Mouse (Mus musculus) CH12.LX (cell line): ENCODE measurements at regions not wholly inside any gene's neighbourhood (a gene's known extent, or its start where the extent isn't known, plus 50 kb on each side); places are given as distances from the start of the nearest gene placed in this dataset.

Experiments used
- DNase-seq: peaks from one replicate; pipeline ENCODE4 v3.0.0-alpha.2; 2013; ENCODE audit errors: extremely low read depth
- H3K27ac ChIP-seq: 2 replicates; pipeline ENCODE4 v1.5.1; 2012; ENCODE audit warnings: low read depth, mild to moderate bottlenecking, control low read depth, moderate library complexity; ENCODE audit not compliant: insufficient read depth
- H3K27me3 ChIP-seq: replicated peaks from 2 replicates; pipeline ENCODE3; 2012; ENCODE audit warnings: inconsistent platforms
- H3K36me3 ChIP-seq, 2 experiments: replicated peaks in 1 of 2; 2 replicates each; pipeline versions ENCODE3 to v1.6.1; 2012; ENCODE audit warnings: inconsistent platforms in 1 of 2, low read length in 1 of 2, mild to moderate bottlenecking in 1 of 2, mixed read lengths in 1 of 2, moderate library complexity in 1 of 2; ENCODE audit not compliant: control insufficient read depth in 1 of 2, insufficient read depth in 1 of 2
- H3K4me1 ChIP-seq, 2 experiments: 2 replicates each; pipeline ENCODE4 v1.6.1; 2012; ENCODE audit warnings: inconsistent platforms in 1 of 2, moderate library complexity in 1 of 2; ENCODE audit not compliant: insufficient read depth in 2 of 2, control insufficient read depth in 1 of 2
- H3K4me2 ChIP-seq: 2 replicates; pipeline ENCODE4 v1.6.1; 2012; ENCODE audit warnings: low read depth, mild to moderate bottlenecking, control low read depth; ENCODE audit not compliant: poor library complexity, insufficient read depth, severe bottlenecking
- H3K4me3 ChIP-seq, 3 experiments: fragments of 150-350 bp in 1 of 3; sonication (generic) in 1 of 3; replicated peaks in 1 of 3; 2 replicates each; pipeline versions ENCODE3 to v1.5.1; 2011 to 2012; ENCODE audit warnings: low read depth in 2 of 3, low read length in 2 of 3, mild to moderate bottlenecking in 2 of 3, moderate library complexity in 2 of 3, control low read depth in 1 of 3, improper control_type of control experiment in 1 of 3, inconsistent platforms in 1 of 3, mixed read lengths in 1 of 3; ENCODE audit not compliant: poor library complexity in 1 of 3
- H3K79me2 ChIP-seq: replicated peaks from 2 replicates; pipeline ENCODE4 v1.6.1; 2012; ENCODE audit warnings: mild to moderate bottlenecking, moderate library complexity; ENCODE audit not compliant: control insufficient read depth, poor library complexity, insufficient read depth, severe bottlenecking; ENCODE audit errors: extremely low read depth
- H3K9ac ChIP-seq: 2 replicates; pipeline ENCODE4 v1.6.1; 2012; ENCODE audit warnings: low read depth, mild to moderate bottlenecking, control low read depth, moderate library complexity; ENCODE audit not compliant: insufficient read depth
- H3K9me3 ChIP-seq: replicated peaks from 2 replicates; pipeline ENCODE3; 2012; ENCODE audit warnings: low read length, inconsistent platforms, mixed read lengths
- BHLHE40 ChIP-seq: IDR thresholded peaks from 2 replicates; pipeline ENCODE4 v1.6.1; 2011; ENCODE audit warnings: mild to moderate bottlenecking, low read depth, low read length, improper control_type of control experiment
- CTCF ChIP-seq, 2 experiments: IDR thresholded peaks in 1 of 2; conservative IDR thresholded peaks in 1 of 2; 2 replicates each; pipeline ENCODE4 v1.5.1; 2011 to 2012; ENCODE audit warnings: low read depth in 2 of 2, low read length in 2 of 2, improper control_type of control experiment in 1 of 2, inconsistent platforms in 1 of 2, mild to moderate bottlenecking in 1 of 2, moderate library complexity in 1 of 2
- ELF1 ChIP-seq: IDR thresholded peaks from 2 replicates; pipeline ENCODE4 v1.6.1; 2014; ENCODE audit warnings: low read depth, mild to moderate bottlenecking, inconsistent platforms, low read length, improper control_type of control experiment
- GABPA ChIP-seq: IDR thresholded peaks from 2 replicates; pipeline ENCODE4 v1.6.1; 2012; ENCODE audit warnings: low read depth, low read length, improper control_type of control experiment, inconsistent platforms; ENCODE audit not compliant: insufficient replicate concordance
- HCFC1 ChIP-seq: IDR thresholded peaks from 2 replicates; pipeline ENCODE4 v1.6.1; 2012; ENCODE audit warnings: low read depth, mild to moderate bottlenecking, inconsistent platforms, low read length, improper control_type of control experiment
- IRF4 ChIP-seq: IDR thresholded peaks from 2 replicates; pipeline ENCODE4 v1.6.1; 2014; ENCODE audit warnings: low read depth, mild to moderate bottlenecking, inconsistent platforms, low read length, improper control_type of control experiment
- JUN ChIP-seq: IDR thresholded peaks from 2 replicates; pipeline ENCODE4 v1.6.1; 2011; ENCODE audit warnings: low read depth, mild to moderate bottlenecking, low read length, improper control_type of control experiment, moderate library complexity; ENCODE audit not compliant: insufficient read depth
- JUND ChIP-seq: conservative IDR thresholded peaks from 2 replicates; pipeline ENCODE4 v1.6.1; 2011; ENCODE audit warnings: low read depth, low read length, improper control_type of control experiment
- KAT2A ChIP-seq: IDR thresholded peaks from 2 replicates; pipeline ENCODE4 v1.6.1; 2012; ENCODE audit warnings: low read length, improper control_type of control experiment, inconsistent platforms; ENCODE audit not compliant: insufficient replicate concordance
- MAFK ChIP-seq: IDR thresholded peaks from 2 replicates; pipeline ENCODE4 v1.6.1; 2011; ENCODE audit warnings: low read length, improper control_type of control experiment; ENCODE audit not compliant: insufficient replicate concordance
- MAX ChIP-seq: IDR thresholded peaks from 2 replicates; pipeline ENCODE4 v1.6.1; 2011; ENCODE audit warnings: low read length, improper control_type of control experiment
- NRF1 ChIP-seq: IDR thresholded peaks from 2 replicates; pipeline ENCODE4 v1.6.1; 2014; ENCODE audit warnings: low read depth, mild to moderate bottlenecking, inconsistent platforms, low read length, improper control_type of control experiment, moderate library complexity
- POLR2A ChIP-seq: IDR thresholded peaks from 2 replicates; pipeline ENCODE4 v1.6.1; 2011; ENCODE audit warnings: low read depth, mild to moderate bottlenecking, improper control_type of control experiment, low read length
- POLR2AphosphoS2 ChIP-seq: IDR thresholded peaks from 2 replicates; pipeline ENCODE4 v1.6.1; 2011; ENCODE audit warnings: low read depth, low read length, improper control_type of control experiment
- RAD21 ChIP-seq: IDR thresholded peaks from 2 replicates; pipeline ENCODE4 v1.6.1; 2011; ENCODE audit warnings: low read depth, mild to moderate bottlenecking, low read length, improper control_type of control experiment, moderate library complexity
- SIN3A ChIP-seq: IDR thresholded peaks from 2 replicates; pipeline ENCODE4 v1.6.1; 2012; ENCODE audit warnings: low read length, improper control_type of control experiment, inconsistent platforms
- TCF12 ChIP-seq: IDR thresholded peaks from 2 replicates; pipeline ENCODE4 v1.6.1; 2014; ENCODE audit warnings: low read depth, mild to moderate bottlenecking, inconsistent platforms, low read length, improper control_type of control experiment
- UBTF ChIP-seq: IDR thresholded peaks from 2 replicates; pipeline ENCODE4 v1.6.1; 2012; ENCODE audit warnings: low read depth, mild to moderate bottlenecking, inconsistent platforms, low read length, improper control_type of control experiment, moderate library complexity
- USF1 ChIP-seq: IDR thresholded peaks from 2 replicates; pipeline ENCODE4 v1.6.1; 2014; ENCODE audit warnings: low read depth, mild to moderate bottlenecking, inconsistent platforms, low read length, improper control_type of control experiment
- ZC3H11A ChIP-seq: IDR thresholded peaks from 2 replicates; pipeline ENCODE4 v1.6.1; 2012; ENCODE audit warnings: low read depth, mild to moderate bottlenecking, inconsistent platforms, low read length, improper control_type of control experiment
- ZKSCAN1 ChIP-seq: IDR thresholded peaks from 2 replicates; pipeline ENCODE4 v1.6.1; 2012; ENCODE audit warnings: low read depth, inconsistent platforms, low read length, improper control_type of control experiment, borderline replicate concordance
- dilution Hi-C: fragments of 300-500 bp; cut with MboI; formaldehyde crosslinking; loops from 2 replicates; pipeline ENCODE4 v1.14.3; 2020; ENCODE audit warnings: low sequenced_read_pairs; ENCODE audit not compliant: extremely low pct_unique_long_range_greater_than_20kb, extremely low pct_ligation_motif_present
- in situ Hi-C: fragments of 300-500 bp; cut with MboI; formaldehyde crosslinking; loops from 3 replicates; pipeline ENCODE4 v1.14.3; 2019; ENCODE audit warnings: low sequenced_read_pairs, low pct_ligation_motif_present, low pct_unique_long_range_greater_than_20kb, mixed read lengths

DNA sequence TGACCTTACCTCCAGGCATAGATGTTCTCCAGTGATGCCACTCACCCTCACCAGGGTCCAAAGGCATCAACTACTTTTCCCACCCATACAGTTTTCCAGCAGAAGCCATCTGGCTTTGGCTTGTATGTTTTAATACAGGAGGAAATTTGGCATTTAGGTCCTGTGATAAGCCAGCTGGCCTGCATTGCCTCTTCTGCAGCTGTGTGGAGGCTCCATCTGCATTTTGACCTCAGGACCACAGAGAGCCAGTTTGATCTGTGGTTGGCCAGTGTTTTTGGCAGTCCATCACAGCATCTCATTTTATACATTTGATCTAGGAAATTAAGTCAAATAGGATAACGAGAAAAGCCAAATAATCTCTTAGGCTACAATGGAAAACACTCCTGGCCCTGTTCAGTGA, 315.1 kb upstream of the Sphkap start:
- Histone ChIP-seq H3K79me2 (no peaks in the 10 kb centered on the region), H3K4me2 (no peak overlapping the region), H3K27ac (no peak overlapping the region), H3K4me3 (no peak overlapping the region), H3K27me3 (no peaks in the 10 kb centered on the region), H3K4me1 (no peaks in the 10 kb centered on the region), H3K9me3 (no peaks in the 10 kb centered on the region), H3K9ac (no peak overlapping the region), H3K36me3 (no peaks in the 10 kb centered on the region)
- in situ Hi-C loops (loop anchor here (25.0 kb wide), 1 partner anchor 511 kb away; no protein-coding TSS in a partner anchor), dilution Hi-C loops (no loop called here)
- no peak for DNase-seq
- TF ChIP-seq POLR2A (no peak), NRF1 (no peak), TCF12 (no peak), MAX (no peak), IRF4 (no peak), KAT2A (no peak), JUN (no peak), JUND (no peak), GABPA (no peak), ELF1 (no peak), MAFK (no peak), POLR2AphosphoS2 (no peak)

DNA sequence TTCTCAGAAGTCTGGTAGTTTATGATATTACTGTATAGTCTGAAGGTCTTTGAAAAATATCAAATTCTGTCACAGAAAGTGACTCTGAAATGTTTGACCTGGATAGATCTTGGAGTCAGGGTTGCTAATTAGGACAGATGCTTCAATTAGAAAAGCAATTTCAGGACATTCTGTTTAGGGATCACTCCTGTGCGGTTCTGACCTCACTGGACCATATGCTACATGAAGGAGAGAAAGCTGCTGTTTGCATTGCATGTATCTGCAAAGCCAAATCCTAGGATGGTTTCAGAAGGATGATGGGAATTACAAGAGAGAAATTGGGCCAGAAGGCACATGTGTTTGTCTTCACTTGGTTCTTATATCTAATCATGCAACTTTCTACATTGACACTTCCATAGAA, 312.2 kb upstream of the Sphkap start:
- Histone ChIP-seq H3K36me3 (no peaks in the 10 kb centered on the region), H3K9me3 (no peaks in the 10 kb centered on the region), H3K79me2 (no peaks in the 10 kb centered on the region), H3K4me3 (no peak overlapping the region), H3K4me1 (no peaks in the 10 kb centered on the region), H3K4me2 (no peak overlapping the region), H3K27me3 (no peaks in the 10 kb centered on the region), H3K9ac (no peak overlapping the region), H3K27ac (no peak overlapping the region)
- no peak for TF ChIP-seq POLR2A
- TF ChIP-seq RAD21: no peak
- TF ChIP-seq JUN: no peak
- TF ChIP-seq USF1: no peak
- no peak for TF ChIP-seq ZC3H11A
- no peak for TF ChIP-seq CTCF (conservative IDR thresholded peaks at IDR 0.05 in 1 of 2, IDR thresholded peaks at IDR 0.05 in 1 of 2; ENCODE audit: low read depth in 2 of 2, low read length in 2 of 2)
- TF ChIP-seq ELF1: no peak
- no peak for TF ChIP-seq UBTF
- no peak for TF ChIP-seq TCF12
- no peak for TF ChIP-seq ZKSCAN1
- TF ChIP-seq HCFC1: no peak
- TF ChIP-seq POLR2AphosphoS2: no peak
- TF ChIP-seq BHLHE40: no peak
- TF ChIP-seq SIN3A: no peak
- dilution Hi-C loops (no loop called here), in situ Hi-C loops (loop anchor here (25.0 kb wide), 1 partner anchor 508 kb away; no protein-coding TSS in a partner anchor)
- DNase-seq: no peak
